Mouse (Mus musculus): ENCODE results near the gene Gstt3.

DNA sequence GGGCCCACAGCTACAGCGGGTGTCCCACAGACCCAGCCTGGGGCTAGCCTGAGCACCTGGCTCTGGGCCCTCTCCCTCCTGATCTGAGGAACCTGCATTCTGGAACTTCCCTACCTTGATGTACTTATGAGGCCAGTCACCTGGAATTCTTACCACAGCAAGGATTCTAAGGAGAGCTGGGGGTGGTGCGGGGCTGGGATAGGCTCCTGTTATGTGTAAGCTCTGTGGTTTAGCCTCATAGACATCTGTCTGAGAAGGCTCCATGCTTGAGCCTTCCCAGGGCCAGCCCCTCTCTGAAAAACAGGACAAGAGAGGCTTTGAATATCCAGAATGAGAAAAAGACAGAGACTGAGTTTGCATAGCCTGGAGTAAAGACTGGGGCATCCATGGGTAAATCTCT lies 41.2 kb upstream of the Gstt3 start, which contains the start of gene Gstt4:
- TF ChIP-seq POLR2A (IDR thresholded peaks at IDR 0.05; ENCODE audit: low read depth, low read length) (no peak), CTCF (IDR thresholded peaks at IDR 0.05; ENCODE audit: extremely low read depth, insufficient read depth, insufficient read length, insufficient replicate concordance) (no peak)
